Mouse (Mus musculus): ENCODE data around the gene Gm20532.

DNA sequence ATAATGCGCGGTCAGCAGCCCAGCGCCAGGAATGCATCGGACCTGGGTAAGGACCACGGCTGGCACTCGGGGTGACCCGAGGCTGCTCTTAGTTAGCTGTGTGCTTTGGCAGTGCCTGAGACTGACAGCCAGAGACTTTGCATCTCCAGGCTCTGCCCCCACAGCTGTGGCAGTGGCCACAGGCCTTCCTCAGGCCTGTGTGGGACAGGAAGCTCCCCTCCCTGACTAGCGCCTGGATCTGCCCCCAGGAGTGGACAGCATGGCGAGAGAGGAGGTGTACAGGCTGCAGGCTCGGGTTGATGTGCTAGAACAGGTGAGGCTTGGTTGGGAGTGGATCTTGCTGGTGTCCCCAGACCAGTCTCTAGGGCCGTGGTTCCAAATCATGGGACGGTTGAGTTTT is 5.0 kb downstream of the Gm20532 start:
- TF ChIP-seq POLR2A (IDR thresholded peaks at IDR 0.05; ENCODE audit: control insufficient read depth in 1 of 2, insufficient read depth in 1 of 2, low read depth in 1 of 2, low read length in 2 of 2, poor library complexity in 1 of 2) (no peak), GABPA (IDR thresholded peaks at IDR 0.05; ENCODE audit: low read depth, low read length) (no peak)
